Mouse (Mus musculus) limb, embryonic 14.5 days (tissue): ENCODE results near the gene Pds5b. TPM values are rescaled to one million over a fixed set of nuclear protein-coding genes. Genes with fewer than 3 reads are reported as not detected.
"Not testable (repeated sequence)": the region's sequence is repeated elsewhere in the genome, so short reads cannot be mapped to it uniquely, and the experiment has no call there.

Source experiments
- ATAC-seq: fragments of 200-750 bp; cut with Nextera tagmentation; 2 replicates; pipeline ENCODE4 v1.8.0; 2017; ENCODE audit warnings: low read depth, moderate number of reproducible peaks, moderate TSS enrichment; ENCODE audit not compliant: low FRiP score
- DNase-seq: peaks from one replicate; pipeline ENCODE4 v3.0.0-alpha.2; 2015; ENCODE audit warnings: low spot score
- H3K27ac ChIP-seq: fragments of 300-500 bp; sonication (generic); replicated peaks from 2 replicates; pipeline ENCODE4 v1.5.1; 2014; ENCODE audit warnings: low read depth, mild to moderate bottlenecking, low read length, moderate library complexity, mixed read lengths
- H3K27me3 ChIP-seq: fragments of 300-500 bp; sonication (generic); 2 replicates; pipeline ENCODE4 v1.6.1; 2014; ENCODE audit warnings: low read length, mixed read lengths; ENCODE audit not compliant: control insufficient read depth, insufficient read depth
- H3K36me3 ChIP-seq: fragments of 300-500 bp; sonication (generic); 2 replicates; pipeline ENCODE4 v1.6.1; 2014; ENCODE audit warnings: mild to moderate bottlenecking, low read length, moderate library complexity, mixed read lengths; ENCODE audit not compliant: control insufficient read depth, insufficient read depth
- H3K4me1 ChIP-seq: fragments of 300-500 bp; sonication (generic); 2 replicates; pipeline ENCODE4 v1.6.1; 2014; ENCODE audit warnings: antibody characterized with exemption, low read length, mixed read lengths; ENCODE audit not compliant: control insufficient read depth, insufficient read depth
- H3K4me2 ChIP-seq: fragments of 300-500 bp; sonication (generic); replicated peaks from 2 replicates; pipeline ENCODE4 v1.6.1; 2014; ENCODE audit warnings: low read depth, mild to moderate bottlenecking, low read length, moderate library complexity; ENCODE audit not compliant: severe bottlenecking
- H3K4me3 ChIP-seq: fragments of 300-500 bp; sonication (generic); replicated peaks from 2 replicates; pipeline ENCODE4 v1.5.1; 2014; ENCODE audit warnings: low read length
- H3K9ac ChIP-seq: fragments of 300-500 bp; sonication (generic); 2 replicates; pipeline ENCODE4 v1.6.1; 2014; ENCODE audit warnings: mild to moderate bottlenecking, low read depth, low read length, moderate library complexity; ENCODE audit not compliant: severe bottlenecking
- H3K9me3 ChIP-seq: fragments of 300-500 bp; sonication (generic); 2 replicates; pipeline ENCODE4 v1.6.1; 2016; ENCODE audit warnings: low read length; ENCODE audit not compliant: control insufficient read depth
- POLR2A ChIP-seq: fragments of 200-500 bp; IDR thresholded peaks from 2 replicates; pipeline ENCODE4 v1.8.0; 2012; ENCODE audit warnings: inconsistent platforms, mild to moderate bottlenecking, moderate library complexity, borderline replicate concordance; ENCODE audit not compliant: insufficient read depth, insufficient read length; ENCODE audit errors: extremely low read depth
- WGBS: fragments of 180-500 bp; shearing (Covaris S2); extraction: QIAGEN DNeasy Blood & Tissue Kit; methylation state at CpG from one replicate; pipeline ENCODE4 v1.1.7; 2014; 5-methylcytosine and 5-hydroxymethylcytosine counted together
- polyA plus RNA-seq, 2 experiments: library from polyadenylated mRNA; depleted of rRNA in 1 of 2; stranded (reverse) in 1 of 2; unstranded in 1 of 2; fragments of >200 nt; fragmentation: Nextera tagmentation in 1 of 2; extraction: Ambion mirVana in 1 of 2; gene quantifications; 2 replicates each; pipeline versions ENCODE4 v1.2.1 to v1.2.3; 2012 to 2014

The Pds5b gene
- polyA plus RNA-seq, 2 experiments = 40.0 to 41.6 TPM

GRCm38 (mm10) chr5:150664794-150665131 lies 8.8 kb upstream of the Pds5b start:
- Histone ChIP-seq H3K9me3 (no peaks in the 10 kb centered on the region), H3K9ac (peak overlapping the region; percentile 93), H3K4me3 (peak overlapping the region; percentile 95), H3K36me3 (peaks cover 17% of the 10 kb centered on the region), H3K4me2 (peak overlapping the region; percentile 63), H3K27me3 (no peaks in the 10 kb centered on the region), H3K4me1 (no peaks in the 10 kb centered on the region), H3K27ac (peak overlapping the region; percentile 99)
- DNase-seq (no peak), ATAC-seq (no peak)
- under 1% methylated on average over 10 of the region's 10 CpGs for WGBS
- TF ChIP-seq POLR2A = no peak

DNA sequence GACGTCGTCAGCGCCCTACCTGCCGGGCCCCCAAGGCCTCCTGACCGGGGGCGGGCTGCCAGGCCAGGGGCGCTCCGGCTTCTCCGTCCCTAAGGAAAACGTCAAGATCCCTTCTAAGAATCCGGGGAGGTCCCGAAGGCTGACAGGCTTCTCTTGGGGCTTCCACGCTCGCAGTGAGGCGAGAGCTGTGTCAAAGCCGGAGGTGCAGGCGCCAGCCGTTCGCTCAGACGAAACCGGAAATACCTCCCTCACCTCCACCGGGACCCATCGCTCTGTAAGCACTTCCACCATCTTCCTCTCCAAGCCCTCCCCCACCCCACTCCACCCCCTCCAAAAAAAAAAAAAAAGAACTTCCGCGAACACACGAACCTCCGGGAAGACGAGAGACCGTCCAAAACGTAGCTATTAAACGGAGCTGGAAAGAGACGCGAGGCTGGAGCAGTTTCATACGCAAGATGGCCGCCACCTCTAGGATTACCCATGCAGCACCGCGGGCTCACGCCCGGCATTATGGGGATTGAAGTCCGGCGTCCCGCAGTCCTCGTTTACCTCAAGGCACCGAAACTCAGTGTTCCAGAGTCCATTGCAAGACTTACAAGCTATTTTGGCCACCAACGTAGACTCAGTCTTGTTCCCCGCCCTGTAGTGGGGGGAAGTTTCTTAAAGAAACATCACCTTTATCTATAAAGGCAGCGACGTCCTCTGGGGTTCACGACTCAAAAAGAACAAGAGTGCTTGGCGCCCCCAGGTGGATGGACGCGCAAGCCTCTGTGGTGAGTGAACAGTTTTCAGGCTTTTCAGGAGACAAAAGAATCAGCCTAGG lies 8.2 kb upstream of the Pds5b start:
- no peaks in the 10 kb centered on the region for H3K9me3 ChIP-seq
- H3K4me1 ChIP-seq = no peaks in the 10 kb centered on the region
- H3K36me3 ChIP-seq = peaks cover 17% of the 10 kb centered on the region
- peak; percentile 99 for DNase-seq
- no peaks in the 10 kb centered on the region for H3K27me3 ChIP-seq
- peak overlapping the region; percentile 63 for H3K4me2 ChIP-seq
- H3K27ac ChIP-seq = peak overlapping the region; percentile 99
- peak; percentile 98 for ATAC-seq
- peak overlapping the region; percentile 93 for H3K9ac ChIP-seq
- no peak for TF ChIP-seq POLR2A
- under 1% methylated on average over 49 of the region's 52 CpGs for WGBS
- H3K4me3 ChIP-seq = peak overlapping the region; percentile 95

DNA sequence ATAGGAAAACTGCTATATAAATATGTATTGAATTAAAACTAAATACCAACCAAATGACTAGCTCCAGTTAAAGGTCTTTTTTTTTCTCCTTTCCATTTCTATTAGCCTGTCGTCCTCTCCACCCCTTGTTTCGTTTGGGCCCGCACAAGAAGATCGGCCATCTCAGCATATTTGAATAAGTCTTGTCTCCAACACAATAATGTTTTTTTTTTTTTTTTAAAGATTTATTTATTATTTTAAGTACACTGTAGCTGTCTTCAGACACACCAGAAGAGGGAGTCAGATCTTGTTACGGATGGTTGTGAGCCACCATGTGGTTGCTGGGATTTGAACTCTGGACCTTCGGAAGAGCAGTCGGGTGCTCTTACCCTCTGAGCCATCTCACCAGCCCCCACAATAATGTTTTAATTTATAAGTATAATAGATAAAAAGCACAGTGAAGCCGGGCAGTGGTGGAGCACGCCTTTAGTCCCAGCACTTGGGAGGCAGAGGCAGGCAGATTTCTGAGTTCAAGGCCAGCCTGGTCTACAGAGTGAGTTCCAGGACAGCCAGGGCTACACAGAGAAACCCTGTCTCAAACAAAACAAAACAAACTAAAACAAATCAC lies 7.3 kb upstream of the Pds5b start, which contains the start of gene N4bp2l2:
Gene N4bp2l2 (minus strand): TSS at position 51 of the 607 bp plus-strand sequence.
- 91% methylated on average over 8 of the region's 9 CpGs for WGBS
- peak within 1 kb of the TSS; percentile 93 for H3K9ac ChIP-seq
- not testable (repeated sequence) for H3K4me1 ChIP-seq, H3K9me3 ChIP-seq, ATAC-seq, H3K27me3 ChIP-seq, DNase-seq
- peak within 1 kb of the TSS; percentile 95 for H3K4me3 ChIP-seq
- H3K27ac ChIP-seq = peak within 1 kb of the TSS; percentile 99
- peaks cover 11% of the 10 kb centered on the region for H3K36me3 ChIP-seq
- peak within 1 kb of the TSS; percentile 63 for H3K4me2 ChIP-seq

- TF ChIP-seq POLR2A = no peak
- 56% methylated on average over 4 of the region's 4 CpGs for WGBS
These were observed 4.8 kb upstream of the Pds5b start for GRCm38 (mm10) chr5:150668731-150669130.

DNA sequence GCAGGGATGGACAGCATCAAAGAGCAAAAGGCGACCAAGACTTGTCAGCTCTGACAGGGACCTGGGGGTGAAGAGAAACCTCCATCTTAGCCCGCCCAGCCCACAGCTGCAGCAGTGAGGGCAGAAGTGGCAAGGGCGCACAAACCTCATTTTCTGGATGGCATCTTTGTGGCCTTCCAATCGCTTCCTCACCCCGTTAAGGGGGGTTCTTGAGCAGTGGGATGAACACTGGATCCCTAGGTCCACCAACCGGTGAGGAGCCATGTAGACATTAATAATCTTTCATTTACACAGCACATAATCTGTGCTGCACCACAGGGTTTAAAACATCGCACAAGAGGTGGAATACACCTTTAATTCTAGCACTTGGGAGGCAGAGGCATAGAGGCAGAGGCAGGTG lies 1.2 kb upstream of the Pds5b start:
- DNase-seq = no peak
- Histone ChIP-seq H3K4me3 (no peak overlapping the region), H3K9ac (no peak overlapping the region), H3K36me3 (no peaks in the 10 kb centered on the region), H3K4me1 (peaks cover 13% of the 10 kb centered on the region), H3K9me3 (no peaks in the 10 kb centered on the region), H3K4me2 (no peak overlapping the region), H3K27ac (no peak overlapping the region), H3K27me3 (no peaks in the 10 kb centered on the region)
- ATAC-seq = no peak
- no peak for TF ChIP-seq POLR2A
- WGBS = 88% methylated on average over 7 of the region's 7 CpGs

More at GRCm38 (mm10) chr5:150668731-150669130, 4.8 kb upstream of the Pds5b start:
- DNase-seq (no peak), ATAC-seq (no peak)
- Histone ChIP-seq H3K4me2 (no peak overlapping the region), H3K36me3 (no peaks in the 10 kb centered on the region), H3K4me3 (no peak overlapping the region), H3K27me3 (no peaks in the 10 kb centered on the region), H3K9ac (no peak overlapping the region), H3K4me1 (no peaks in the 10 kb centered on the region), H3K27ac (no peak overlapping the region), H3K9me3 (no peaks in the 10 kb centered on the region)
